Mouse (Mus musculus): Measurements from ENCODE around the gene Znhit3. TPM values are rescaled to one million over a fixed set of nuclear protein-coding genes. Genes with fewer than 3 reads are reported as not detected.
A peak's percentile ranks its signal among the peaks of the same experiment; 100 is the strongest.

Znhit3 gene
- total RNA-seq (2014; fragmentation: Nextera tagmentation) (16.6 and 22.1 TPM in 2 replicates), total RNA-seq (2017) (40.2 and 44.2 TPM in 2 replicates), polyA plus RNA-seq (2012) (2.2 and 2.4 TPM in 2 replicates)

GRCm38 (mm10) chr11:84916053-84916702 lies at the start of gene Znhit3:
Znhit3 (minus strand) TSS chr11:84916366.
- Histone ChIP-seq H3K4me3 (ENCODE audit: low read depth, low read length) (peak within 1 kb of the TSS; percentile 98), H3K9me3 (replicated peaks) (no peaks in the 10 kb centered on the region), H3K4me1 (ENCODE audit: insufficient read depth, low read depth, low read length) (peaks cover 47% of the 10 kb centered on the region), H3K27me3 (ENCODE audit: insufficient read depth, low read length) (peaks cover 10% of the 10 kb centered on the region), H3K36me3 (replicated peaks) (peaks cover 37% of the 10 kb centered on the region)
- DNase-seq (ENCODE audit: low spot score) (peak; percentile 78), ATAC-seq (ENCODE audit: extremely low read depth, insufficient number of reproducible peaks, low FRiP score, poor library complexity, severe bottlenecking) (peak; percentile 62)
- TF ChIP-seq TAL1 (conservative IDR thresholded peaks at IDR 0.05; ENCODE audit: low read depth, low read length) (no peak), GATA1 (IDR thresholded peaks at IDR 0.05; ENCODE audit: borderline replicate concordance, low read length) (no peak), POLR2AphosphoS5 (IDR thresholded peaks at IDR 0.05; ENCODE audit: insufficient replicate concordance, low read depth, low read length) (no peak)

- Histone ChIP-seq H3K36me3 (replicated peaks) (no peaks in the 10 kb centered on the region), H3K27me3 (ENCODE audit: insufficient read depth, low read length) (peaks cover 29% of the 10 kb centered on the region), H3K4me3 (ENCODE audit: low read depth, low read length) (no peak overlapping the region), H3K9me3 (replicated peaks) (no peaks in the 10 kb centered on the region), H3K4me1 (ENCODE audit: insufficient read depth, low read depth, low read length) (peaks cover 5% of the 10 kb centered on the region)
- DNase-seq (ENCODE audit: low spot score) (no peak), ATAC-seq (ENCODE audit: extremely low read depth, insufficient number of reproducible peaks, low FRiP score, poor library complexity, severe bottlenecking) (no peak)
- TF ChIP-seq GATA2 (IDR thresholded peaks at IDR 0.05; ENCODE audit: borderline replicate concordance, low read depth, low read length) (no peak), CTCF (IDR thresholded peaks at IDR 0.05; ENCODE audit: low read depth, low read length) (no peak), TAL1 (conservative IDR thresholded peaks at IDR 0.05; ENCODE audit: low read depth, low read length) (no peak), POLR2AphosphoS5 (IDR thresholded peaks at IDR 0.05; ENCODE audit: insufficient replicate concordance, low read depth, low read length) (no peak), GATA1 (IDR thresholded peaks at IDR 0.05; ENCODE audit: borderline replicate concordance, low read length) (no peak)
These were observed 47.4 kb upstream of the Znhit3 start for GRCm38 (mm10) chr11:84963556-84963955.

GRCm38 (mm10) chr11:84962536-84962935 lies 46.4 kb upstream of the Znhit3 start:
- Histone ChIP-seq H3K4me3 (ENCODE audit: low read depth, low read length) (no peak overlapping the region), H3K4me1 (ENCODE audit: insufficient read depth, low read depth, low read length) (peaks cover 5% of the 10 kb centered on the region), H3K27me3 (ENCODE audit: insufficient read depth, low read length) (peaks cover 31% of the 10 kb centered on the region), H3K9me3 (replicated peaks) (no peaks in the 10 kb centered on the region), H3K36me3 (replicated peaks) (no peaks in the 10 kb centered on the region)
- no peak for ATAC-seq (ENCODE audit: extremely low read depth, insufficient number of reproducible peaks, low FRiP score, poor library complexity, severe bottlenecking)
- no peak for DNase-seq (ENCODE audit: low spot score)
- TF ChIP-seq CTCF (IDR thresholded peaks at IDR 0.05; ENCODE audit: low read depth, low read length) (no peak), GATA1 (IDR thresholded peaks at IDR 0.05; ENCODE audit: borderline replicate concordance, low read length) (no peak), POLR2AphosphoS5 (IDR thresholded peaks at IDR 0.05; ENCODE audit: insufficient replicate concordance, low read depth, low read length) (no peak), GATA2 (IDR thresholded peaks at IDR 0.05; ENCODE audit: borderline replicate concordance, low read depth, low read length) (no peak), TAL1 (conservative IDR thresholded peaks at IDR 0.05; ENCODE audit: low read depth, low read length) (no peak)

GRCm38 (mm10) chr11:84961571-84961970 lies 45.4 kb upstream of the Znhit3 start:
- Histone ChIP-seq H3K27me3 (ENCODE audit: insufficient read depth, low read length) (peaks cover 26% of the 10 kb centered on the region), H3K36me3 (replicated peaks) (no peaks in the 10 kb centered on the region), H3K4me1 (ENCODE audit: insufficient read depth, low read depth, low read length) (peaks cover 5% of the 10 kb centered on the region), H3K9me3 (replicated peaks) (no peaks in the 10 kb centered on the region), H3K4me3 (ENCODE audit: low read depth, low read length) (no peak overlapping the region)
- no peak for TF ChIP-seq POLR2AphosphoS5 (IDR thresholded peaks at IDR 0.05; ENCODE audit: insufficient replicate concordance, low read depth, low read length)
- no peak for TF ChIP-seq CTCF (IDR thresholded peaks at IDR 0.05; ENCODE audit: low read depth, low read length)
- TF ChIP-seq TAL1 (conservative IDR thresholded peaks at IDR 0.05; ENCODE audit: low read depth, low read length) = no peak
- TF ChIP-seq GATA1 (IDR thresholded peaks at IDR 0.05; ENCODE audit: borderline replicate concordance, low read length) = no peak
- no peak for TF ChIP-seq GATA2 (IDR thresholded peaks at IDR 0.05; ENCODE audit: borderline replicate concordance, low read depth, low read length)
- DNase-seq (ENCODE audit: low spot score) (no peak), ATAC-seq (ENCODE audit: extremely low read depth, insufficient number of reproducible peaks, low FRiP score, poor library complexity, severe bottlenecking) (no peak)

- DNase-seq (ENCODE audit: low spot score) = no peak
- Histone ChIP-seq H3K9me3 (replicated peaks) (no peaks in the 10 kb centered on the region), H3K36me3 (replicated peaks) (no peaks in the 10 kb centered on the region), H3K27me3 (ENCODE audit: insufficient read depth, low read length) (peaks cover 28% of the 10 kb centered on the region), H3K4me3 (ENCODE audit: low read depth, low read length) (no peak overlapping the region), H3K4me1 (ENCODE audit: insufficient read depth, low read depth, low read length) (peaks cover 5% of the 10 kb centered on the region)
- no peak for ATAC-seq (ENCODE audit: extremely low read depth, insufficient number of reproducible peaks, low FRiP score, poor library complexity, severe bottlenecking)
- no peak for TF ChIP-seq GATA2 (IDR thresholded peaks at IDR 0.05; ENCODE audit: borderline replicate concordance, low read depth, low read length)
These were observed 44.6 kb upstream of the Znhit3 start for GRCm38 (mm10) chr11:84960780-84961179.

GRCm38 (mm10) chr11:84960291-84960690 lies 44.1 kb upstream of the Znhit3 start:
- TF ChIP-seq POLR2AphosphoS5 (IDR thresholded peaks at IDR 0.05; ENCODE audit: insufficient replicate concordance, low read depth, low read length) (no peak), GATA2 (IDR thresholded peaks at IDR 0.05; ENCODE audit: borderline replicate concordance, low read depth, low read length) (no peak), CTCF (IDR thresholded peaks at IDR 0.05; ENCODE audit: low read depth, low read length) (no peak), GATA1 (IDR thresholded peaks at IDR 0.05; ENCODE audit: borderline replicate concordance, low read length) (no peak), TAL1 (conservative IDR thresholded peaks at IDR 0.05; ENCODE audit: low read depth, low read length) (no peak)
- Histone ChIP-seq H3K9me3 (replicated peaks) (no peaks in the 10 kb centered on the region), H3K36me3 (replicated peaks) (no peaks in the 10 kb centered on the region), H3K4me1 (ENCODE audit: insufficient read depth, low read depth, low read length) (peaks cover 5% of the 10 kb centered on the region), H3K27me3 (ENCODE audit: insufficient read depth, low read length) (peaks cover 26% of the 10 kb centered on the region), H3K4me3 (ENCODE audit: low read depth, low read length) (no peak overlapping the region)
- DNase-seq (ENCODE audit: low spot score) (no peak), ATAC-seq (ENCODE audit: extremely low read depth, insufficient number of reproducible peaks, low FRiP score, poor library complexity, severe bottlenecking) (no peak)
